Mouse (Mus musculus) adrenal gland, postnatal 0 days (tissue): ENCODE data around the gene Eif5a2. TPM values are rescaled to one million over a fixed set of nuclear protein-coding genes. Genes with fewer than 3 reads are reported as not detected.

Source experiments
- polyA plus RNA-seq: library from polyadenylated mRNA; unstranded; fragments of >200 nt; fragmentation: Nextera tagmentation; extraction: Ambion mirVana; gene quantifications from 2 replicates; pipeline ENCODE4 v1.2.1, GENCODE M21; 2015

Eif5a2 gene
- polyA plus RNA-seq: 2.8 and 3.6 TPM in 2 replicates

GRCm38 (mm10) chr3:28780994-28781393, at the start of gene Eif5a2:
TSS of gene Eif5a2 (plus strand) at chr3:28781276.

GRCm38 (mm10) chr3:28805301-28806097, 24.4 kb downstream of the Eif5a2 start, which contains the start of gene Rpl22l1:
TSS of gene Rpl22l1 (plus strand) at chr3:28805436.

Other genes starting within 250 kb of the Eif5a2 start
- gene Slc2a2, start 83.4 kb upstream of the Eif5a2 start, polyA plus RNA-seq: 2.5 and 5.1 TPM in 2 replicates
- gene Rpl22l1, start 24.2 kb downstream of the Eif5a2 start, polyA plus RNA-seq: 777 and 1,616 TPM in 2 replicates
- gene Gm1527, start 111.3 kb downstream of the Eif5a2 start, polyA plus RNA-seq: not detected in 2 replicates